Mouse (Mus musculus) myocyte (in vitro differentiated cells): ENCODE measurements at regions not wholly inside any gene's neighbourhood (a gene's known extent, or its start where the extent isn't known, plus 50 kb on each side); places are given as distances from the start of the nearest gene placed in this dataset.
A peak's percentile ranks its signal among the peaks of the same experiment; 100 is the strongest.

Source experiments
- H3K27me3 ChIP-seq: one replicate; pipeline ENCODE4 v1.6.1; 2011; ENCODE audit not compliant: control insufficient read depth, insufficient read depth, insufficient read length
- H3K36me3 ChIP-seq: one replicate; pipeline ENCODE4 v1.6.1; 2011; ENCODE audit not compliant: control insufficient read depth, insufficient read depth
- H3K4me2 ChIP-seq: one replicate; pipeline ENCODE4 v1.6.1; 2011; ENCODE audit warnings: low read depth, control low read depth
- H3K4me3 ChIP-seq: one replicate; pipeline ENCODE4 v1.5.1; 2011; ENCODE audit warnings: mild to moderate bottlenecking, control low read depth, moderate library complexity
- H3K79me2 ChIP-seq: one replicate; pipeline ENCODE4 v1.6.1; 2011; ENCODE audit not compliant: control insufficient read depth, insufficient read depth
- H3ac ChIP-seq: one replicate; pipeline ENCODE4 v1.6.1; 2011; ENCODE audit not compliant: control insufficient read depth, insufficient read length
- CEBPB ChIP-seq: IDR thresholded peaks from 2 replicates; pipeline ENCODE4 v1.6.1; 2011; ENCODE audit warnings: mild to moderate bottlenecking, moderate library complexity; ENCODE audit not compliant: poor library complexity, insufficient read depth, severe bottlenecking
- E2F4 ChIP-seq: IDR thresholded peaks from one replicate; pipeline ENCODE4 v1.6.1; 2011; ENCODE audit warnings: mild to moderate bottlenecking, control low read depth, moderate library complexity; ENCODE audit not compliant: insufficient read depth
- MAX ChIP-seq: IDR thresholded peaks from one replicate; pipeline ENCODE4 v1.6.1; 2011; ENCODE audit warnings: low read depth, mild to moderate bottlenecking, control low read depth
- MYOD1 ChIP-seq, 3 experiments: IDR thresholded peaks; one replicate each; pipeline ENCODE4 v1.6.1; 2011; ENCODE audit warnings: control low read depth in 2 of 3, low read depth in 2 of 3, mild to moderate bottlenecking in 2 of 3, moderate library complexity in 1 of 3; ENCODE audit not compliant: insufficient read length in 2 of 3, control insufficient read depth in 1 of 3
- MYOG ChIP-seq, 3 experiments: IDR thresholded peaks; one replicate each; pipeline ENCODE4 v1.6.1; 2011; ENCODE audit warnings: control low read depth in 2 of 3, low read depth in 2 of 3, mild to moderate bottlenecking in 2 of 3; ENCODE audit not compliant: insufficient read length in 2 of 3, control insufficient read depth in 1 of 3, insufficient read depth in 1 of 3
- POLR2A ChIP-seq: IDR thresholded peaks from one replicate; pipeline ENCODE4 v1.6.1; 2011; ENCODE audit warnings: low read depth, mild to moderate bottlenecking, control low read depth, moderate library complexity; ENCODE audit not compliant: insufficient read length
- POLR2AphosphoS2 ChIP-seq: IDR thresholded peaks from one replicate; pipeline ENCODE4 v1.6.1; 2011; ENCODE audit warnings: low read depth, control low read depth; ENCODE audit not compliant: insufficient read length
- REST ChIP-seq: IDR thresholded peaks from one replicate; pipeline ENCODE4 v1.6.1; 2011; ENCODE audit warnings: mild to moderate bottlenecking, control low read depth, moderate library complexity; ENCODE audit not compliant: insufficient read depth, insufficient read length
- SRF ChIP-seq: IDR thresholded peaks from one replicate; pipeline ENCODE4 v1.6.1; 2011; ENCODE audit warnings: low read depth; ENCODE audit not compliant: control insufficient read depth, insufficient read length
- TCF12 ChIP-seq: IDR thresholded peaks from one replicate; pipeline ENCODE4 v1.6.1; 2011; ENCODE audit warnings: mild to moderate bottlenecking, control low read depth; ENCODE audit not compliant: poor library complexity, insufficient read depth, severe bottlenecking
- TCF3 ChIP-seq: IDR thresholded peaks from one replicate; pipeline ENCODE4 v1.6.1; 2011; ENCODE audit warnings: low read depth, control low read depth; ENCODE audit not compliant: insufficient read length
- USF1 ChIP-seq: IDR thresholded peaks from one replicate; pipeline ENCODE4 v1.6.1; 2011; ENCODE audit warnings: low read depth, mild to moderate bottlenecking, control low read depth, moderate library complexity

- H3K4me2 ChIP-seq = no peak overlapping the region
- TF ChIP-seq TCF12 (no peak), USF1 (no peak), MAX (no peak), CEBPB (no peak), MYOD1 (IDR thresholded peaks at IDR 0.05; ENCODE audit: control insufficient read depth in 1 of 3, insufficient read length in 2 of 3, low read depth in 2 of 3) (no peak), POLR2A (no peak)
These were observed 150.0 kb upstream of the Thumpd2 start for GRCm38 (mm10) chr17:81214844-81215243.

GRCm38 (mm10) chr17:81212043-81212442 is 147.2 kb upstream of the Thumpd2 start:
- Histone ChIP-seq H3K36me3 (no peaks in the 10 kb centered on the region), H3K4me2 (no peak overlapping the region), H3K27me3 (no peaks in the 10 kb centered on the region), H3K79me2 (no peaks in the 10 kb centered on the region), H3ac (no peak overlapping the region), H3K4me3 (no peak overlapping the region)
- no peak for TF ChIP-seq SRF
- TF ChIP-seq POLR2A = no peak
- no peak for TF ChIP-seq USF1
- no peak for TF ChIP-seq POLR2AphosphoS2
- TF ChIP-seq MAX = no peak
- no peak for TF ChIP-seq REST
- TF ChIP-seq MYOD1 (IDR thresholded peaks at IDR 0.05; ENCODE audit: control insufficient read depth in 1 of 3, insufficient read length in 2 of 3, low read depth in 2 of 3) = no peak
- TF ChIP-seq CEBPB = no peak
- no peak for TF ChIP-seq MYOG (IDR thresholded peaks at IDR 0.05; ENCODE audit: control insufficient read depth in 1 of 3, insufficient read depth in 1 of 3, insufficient read length in 2 of 3, low read depth in 2 of 3)
- TF ChIP-seq TCF12 = no peak
- TF ChIP-seq TCF3 = no peak

More at GRCm38 (mm10) chr17:81214844-81215243, 150.0 kb upstream of the Thumpd2 start:
- H3K36me3 ChIP-seq = no peaks in the 10 kb centered on the region
- no peaks in the 10 kb centered on the region for H3K79me2 ChIP-seq
- no peak overlapping the region for H3ac ChIP-seq
- H3K4me3 ChIP-seq = no peak overlapping the region
- H3K27me3 ChIP-seq = no peaks in the 10 kb centered on the region

GRCm38 (mm10) chr17:81210389-81210788 is 145.5 kb upstream of the Thumpd2 start:
- no peaks in the 10 kb centered on the region for H3K36me3 ChIP-seq
- no peak overlapping the region for H3ac ChIP-seq
- H3K79me2 ChIP-seq = no peaks in the 10 kb centered on the region
- no peaks in the 10 kb centered on the region for H3K27me3 ChIP-seq
- TF ChIP-seq MYOD1 (IDR thresholded peaks at IDR 0.05; ENCODE audit: control insufficient read depth in 1 of 3, insufficient read length in 2 of 3, low read depth in 2 of 3) (no peak), CEBPB (no peak), TCF12 (no peak), MAX (no peak), TCF3 (no peak), POLR2AphosphoS2 (no peak), MYOG (IDR thresholded peaks at IDR 0.05; ENCODE audit: control insufficient read depth in 1 of 3, insufficient read depth in 1 of 3, insufficient read length in 2 of 3, low read depth in 2 of 3) (no peak), SRF (no peak)
- H3K4me2 ChIP-seq = no peak overlapping the region
- no peak overlapping the region for H3K4me3 ChIP-seq

GRCm38 (mm10) chr17:81209323-81209722 is 144.4 kb upstream of the Thumpd2 start:
- Histone ChIP-seq H3K79me2 (no peaks in the 10 kb centered on the region), H3K36me3 (no peaks in the 10 kb centered on the region), H3K27me3 (no peaks in the 10 kb centered on the region), H3ac (no peak overlapping the region), H3K4me2 (no peak overlapping the region), H3K4me3 (no peak overlapping the region)
- no peak for TF ChIP-seq POLR2A
- TF ChIP-seq E2F4 = no peak
- no peak for TF ChIP-seq USF1
- no peak for TF ChIP-seq CEBPB
- TF ChIP-seq TCF3 = no peak
- no peak for TF ChIP-seq SRF
- TF ChIP-seq MYOG (IDR thresholded peaks at IDR 0.05; ENCODE audit: control insufficient read depth in 1 of 3, insufficient read depth in 1 of 3, insufficient read length in 2 of 3, low read depth in 2 of 3) = no peak
- TF ChIP-seq MYOD1 (IDR thresholded peaks at IDR 0.05; ENCODE audit: control insufficient read depth in 1 of 3, insufficient read length in 2 of 3, low read depth in 2 of 3) = no peak
- TF ChIP-seq REST = no peak
- no peak for TF ChIP-seq MAX
- TF ChIP-seq POLR2AphosphoS2 = no peak

- Histone ChIP-seq H3K4me3 (no peak overlapping the region), H3K36me3 (no peaks in the 10 kb centered on the region), H3K27me3 (no peaks in the 10 kb centered on the region), H3K4me2 (peak overlapping the region; percentile 60), H3K79me2 (no peaks in the 10 kb centered on the region), H3ac (no peak overlapping the region)
- TF ChIP-seq MYOG (IDR thresholded peaks at IDR 0.05; ENCODE audit: control insufficient read depth in 1 of 3, insufficient read depth in 1 of 3, insufficient read length in 2 of 3, low read depth in 2 of 3) (no peak), MYOD1 (IDR thresholded peaks at IDR 0.05; ENCODE audit: control insufficient read depth in 1 of 3, insufficient read length in 2 of 3, low read depth in 2 of 3) (peak; percentile 36 to 75 (median 70))
These were observed 136.2 kb upstream of the Thumpd2 start for GRCm38 (mm10) chr17:81201052-81201451.
